Mouse (Mus musculus) forebrain, embryonic 12.5 days (tissue): ENCODE measurements around the gene Gm44973. TPM values are rescaled to one million over a fixed set of nuclear protein-coding genes. Genes with fewer than 3 reads are reported as not detected.
"Not testable (repeated sequence)": the region's sequence is repeated elsewhere in the genome, so short reads cannot be mapped to it uniquely, and the experiment has no call there.

ENCODE experiments used
- ATAC-seq: fragments of 200-750 bp; cut with Nextera tagmentation; 2 replicates; pipeline ENCODE4 v1.8.0; 2017; ENCODE audit warnings: moderate TSS enrichment; ENCODE audit not compliant: low FRiP score
- H3K27ac ChIP-seq: fragments of 300-500 bp; sonication (generic); 2 replicates; pipeline ENCODE4 v1.5.1; 2016; ENCODE audit warnings: mild to moderate bottlenecking
- H3K27me3 ChIP-seq: fragments of 300-500 bp; sonication (generic); 2 replicates; pipeline ENCODE4 v1.6.1; 2016; ENCODE audit warnings: mild to moderate bottlenecking
- H3K36me3 ChIP-seq: fragments of 300-500 bp; sonication (generic); replicated peaks from 2 replicates; pipeline ENCODE4 v1.6.1; 2016; ENCODE audit warnings: mild to moderate bottlenecking
- H3K4me1 ChIP-seq: fragments of 300-500 bp; sonication (generic); 2 replicates; pipeline ENCODE4 v1.6.1; 2016
- H3K4me2 ChIP-seq: fragments of 300-500 bp; sonication (generic); 2 replicates; pipeline ENCODE4 v1.6.1; 2016; ENCODE audit warnings: mild to moderate bottlenecking, moderate library complexity
- H3K4me3 ChIP-seq: fragments of 300-500 bp; sonication (generic); replicated peaks from 2 replicates; pipeline ENCODE4 v1.5.1; 2016; ENCODE audit warnings: mild to moderate bottlenecking
- H3K9ac ChIP-seq: fragments of 300-500 bp; sonication (generic); 2 replicates; pipeline ENCODE4 v1.6.1; 2016; ENCODE audit warnings: mild to moderate bottlenecking
- H3K9me3 ChIP-seq: fragments of 300-500 bp; sonication (generic); 2 replicates; pipeline ENCODE4 v1.6.1; 2016
- WGBS: fragments of 180-500 bp; shearing (Covaris S2); methylation state at CpG from one replicate; pipeline ENCODE4 v1.1.7; 2016; 5-methylcytosine and 5-hydroxymethylcytosine counted together
- polyA plus RNA-seq: library from polyadenylated mRNA; unstranded; fragments of >200 nt; fragmentation: Nextera tagmentation; extraction: Ambion mirVana; gene quantifications from 2 replicates; pipeline ENCODE4 v1.2.1, GENCODE M21; 2016

The Gm44973 gene
- polyA plus RNA-seq, 1 experiment from 2014 or later = 0.69 TPM

DNA sequence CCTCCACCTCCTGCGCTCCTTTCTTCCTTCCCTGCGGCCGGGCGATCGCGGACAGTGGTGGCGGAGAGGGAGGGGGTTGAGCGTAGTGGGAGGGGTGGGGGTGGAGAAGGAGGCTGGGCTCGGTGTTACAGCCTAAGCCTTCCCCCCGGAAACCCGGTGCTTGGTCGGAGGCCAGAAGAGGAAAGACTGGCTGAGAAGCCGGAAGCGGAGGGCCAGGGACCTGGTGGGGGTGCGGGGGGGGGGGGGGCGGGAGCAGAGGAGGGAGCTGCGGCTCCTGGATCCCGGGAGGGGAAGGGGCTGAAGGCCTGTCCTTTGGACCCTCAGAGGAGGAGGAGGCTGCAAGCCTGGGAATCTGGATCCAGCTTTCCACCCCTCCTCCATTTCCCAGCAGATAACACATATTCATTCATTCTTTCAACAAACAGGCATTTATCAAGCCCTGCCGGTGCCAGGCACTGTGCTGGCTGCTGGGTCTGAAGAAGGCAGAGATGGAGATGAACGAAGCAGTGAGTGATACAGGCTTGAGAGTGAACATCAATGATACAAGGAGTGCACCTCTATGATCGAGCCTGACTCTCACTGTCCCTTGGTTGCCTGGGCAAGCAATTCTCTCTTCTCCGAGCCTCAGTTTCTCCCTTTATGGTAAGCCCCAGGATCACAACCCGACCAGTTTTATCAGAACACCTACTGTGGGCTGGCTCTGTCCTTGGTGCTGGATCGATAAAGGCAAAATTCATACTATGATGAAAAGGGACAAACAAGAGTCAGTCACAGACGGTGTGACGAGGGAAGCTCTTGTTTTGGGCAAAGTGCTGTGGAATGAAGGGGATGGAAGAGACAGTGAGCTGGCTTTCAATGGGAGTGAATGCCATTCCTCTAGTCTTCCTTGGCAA is 19.0 kb upstream of the Gm44973 start, which contains the start of gene Zfp579:
Gene Zfp579, minus strand, starts transcription at position 156 of the 893 bp plus-strand sequence.
- peaks cover 36% of the 10 kb centered on the region for H3K4me1 ChIP-seq
- H3K4me2 ChIP-seq = peak within 1 kb of the TSS; percentile 82
- H3K27me3 ChIP-seq = peaks cover 25% of the 10 kb centered on the region
- ATAC-seq = peak; percentile 90
- peak within 1 kb of the TSS; percentile 79 for H3K27ac ChIP-seq
- peak within 1 kb of the TSS; percentile 68 for H3K4me3 ChIP-seq
- peaks cover 13% of the 10 kb centered on the region; the same call in 1 of the 2 replicates for H3K9me3 ChIP-seq
- H3K9ac ChIP-seq = peak within 1 kb of the TSS; percentile 90
- H3K36me3 ChIP-seq = peaks cover 30% of the 10 kb centered on the region
- 5% methylated on average over 22 of the region's 26 CpGs for WGBS

DNA sequence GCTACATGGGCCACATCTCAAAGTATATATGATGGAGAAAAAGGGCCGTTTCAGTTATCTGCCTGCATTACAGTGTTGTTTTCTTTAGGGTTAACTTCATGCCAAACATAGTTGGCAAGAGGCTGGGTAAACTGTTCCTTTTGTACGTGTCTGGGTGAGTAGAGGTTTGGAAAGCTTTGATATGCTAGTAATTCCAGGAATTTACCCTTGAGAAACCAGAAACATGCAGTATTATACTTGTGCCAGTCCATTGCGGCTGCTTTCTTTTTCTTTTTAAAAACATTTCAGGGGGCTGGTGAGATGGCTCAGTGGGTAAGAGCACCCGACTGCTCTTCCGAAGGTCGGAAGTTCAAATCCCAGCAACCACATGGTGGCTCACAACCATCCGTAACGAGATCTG is 18.4 kb upstream of the Gm44973 start:
- WGBS = 77% methylated on average over 8 of the region's 8 CpGs
- no peak for ATAC-seq
- Histone ChIP-seq H3K9ac (peak overlapping the region; percentile 90), H3K4me1 (peaks cover 36% of the 10 kb centered on the region), H3K9me3 (peaks cover 13% of the 10 kb centered on the region; the same call in 1 of the 2 replicates), H3K4me2 (peak overlapping the region; percentile 82), H3K4me3 (peak overlapping the region; percentile 68), H3K27me3 (peaks cover 25% of the 10 kb centered on the region), H3K27ac (no peak overlapping the region), H3K36me3 (peaks cover 24% of the 10 kb centered on the region)

DNA sequence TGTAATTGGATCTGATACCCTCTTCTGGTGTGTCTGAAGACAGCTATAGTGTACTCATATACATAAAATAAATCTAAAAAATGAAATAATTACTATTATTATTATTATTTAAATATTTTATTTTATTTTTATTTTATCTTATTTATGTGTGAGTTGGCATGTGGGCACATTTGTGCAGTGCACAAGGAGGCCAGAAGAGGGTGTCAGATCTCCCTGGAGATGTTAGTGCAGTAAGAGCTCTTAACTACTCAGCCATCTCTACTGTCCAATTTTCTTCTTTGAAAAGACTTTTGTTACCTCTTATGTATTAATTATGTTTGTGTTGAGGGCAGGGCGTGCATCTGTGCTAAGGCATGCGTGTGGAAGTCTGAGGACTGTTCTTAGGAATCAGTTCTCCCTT is 15.4 kb upstream of the Gm44973 start:
- no peaks in the 10 kb centered on the region for H3K9me3 ChIP-seq
- no peak for ATAC-seq
- no peak overlapping the region for H3K27ac ChIP-seq
- H3K27me3 ChIP-seq = peaks cover 3% of the 10 kb centered on the region; the same call in 1 of the 2 replicates
- no peak overlapping the region for H3K9ac ChIP-seq
- WGBS = 63% methylated on average over 2 of the region's 2 CpGs
- peaks cover 13% of the 10 kb centered on the region for H3K4me1 ChIP-seq
- H3K36me3 ChIP-seq = no peaks in the 10 kb centered on the region
- H3K4me2 ChIP-seq = no peak overlapping the region
- H3K4me3 ChIP-seq = no peak overlapping the region

DNA sequence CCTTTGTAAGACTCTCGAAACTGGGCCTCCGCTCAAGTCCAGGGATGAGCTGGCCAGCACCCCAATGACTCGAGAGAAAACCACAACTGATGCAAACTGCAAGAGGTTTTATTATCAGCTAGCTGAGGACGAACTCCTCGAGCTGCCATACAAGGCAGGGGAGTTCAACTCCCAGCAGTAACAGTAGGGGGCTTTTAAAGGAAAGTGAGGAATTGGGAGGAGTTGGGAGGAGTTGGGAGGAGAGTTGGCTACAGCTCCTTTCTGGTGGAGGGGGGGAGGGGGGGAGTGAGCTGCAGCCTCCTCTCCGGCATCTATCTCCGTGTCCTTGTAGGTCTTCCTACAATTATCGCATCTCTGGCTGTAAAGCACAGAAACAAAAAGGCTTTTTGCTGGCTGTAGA is 12.4 kb upstream of the Gm44973 start:
- H3K4me1 ChIP-seq, H3K9ac ChIP-seq, ATAC-seq, H3K4me2 ChIP-seq, H3K27ac ChIP-seq, H3K9me3 ChIP-seq, H3K27me3 ChIP-seq, H3K4me3 ChIP-seq: not testable (repeated sequence)
- WGBS = 72% methylated on average over 8 of the region's 8 CpGs
- H3K36me3 ChIP-seq = peaks cover 22% of the 10 kb centered on the region

DNA sequence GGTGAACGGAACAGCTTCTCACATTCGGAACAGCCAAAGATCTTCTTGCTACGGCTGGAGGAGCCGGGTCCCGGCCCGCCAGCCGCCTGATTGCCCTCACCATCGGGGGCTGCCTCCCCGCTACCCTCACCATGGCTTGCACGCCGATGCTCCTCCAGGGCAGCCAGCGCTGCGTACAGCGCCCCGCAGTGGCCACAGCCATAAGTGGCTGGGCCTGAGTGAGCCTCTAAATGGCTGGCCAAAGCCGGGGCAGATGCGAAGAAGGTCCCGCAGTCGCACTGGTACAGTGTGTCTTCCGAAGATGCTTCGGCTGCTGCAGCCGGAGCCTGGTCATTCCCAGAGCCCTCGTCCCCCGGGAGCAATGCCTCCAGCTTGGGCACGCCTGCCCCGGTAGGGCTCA is 7.1 kb upstream of the Gm44973 start:
- Histone ChIP-seq H3K4me1 (no peaks in the 10 kb centered on the region), H3K4me3 (no peak overlapping the region), H3K9ac (no peak overlapping the region), H3K27me3 (no peaks in the 10 kb centered on the region), H3K27ac (no peak overlapping the region), H3K9me3 (peaks cover 6% of the 10 kb centered on the region; the same call in 1 of the 2 replicates), H3K4me2 (no peak overlapping the region), H3K36me3 (peaks cover 75% of the 10 kb centered on the region)
- WGBS = 97% methylated on average over 26 of the region's 26 CpGs
- no peak for ATAC-seq

DNA sequence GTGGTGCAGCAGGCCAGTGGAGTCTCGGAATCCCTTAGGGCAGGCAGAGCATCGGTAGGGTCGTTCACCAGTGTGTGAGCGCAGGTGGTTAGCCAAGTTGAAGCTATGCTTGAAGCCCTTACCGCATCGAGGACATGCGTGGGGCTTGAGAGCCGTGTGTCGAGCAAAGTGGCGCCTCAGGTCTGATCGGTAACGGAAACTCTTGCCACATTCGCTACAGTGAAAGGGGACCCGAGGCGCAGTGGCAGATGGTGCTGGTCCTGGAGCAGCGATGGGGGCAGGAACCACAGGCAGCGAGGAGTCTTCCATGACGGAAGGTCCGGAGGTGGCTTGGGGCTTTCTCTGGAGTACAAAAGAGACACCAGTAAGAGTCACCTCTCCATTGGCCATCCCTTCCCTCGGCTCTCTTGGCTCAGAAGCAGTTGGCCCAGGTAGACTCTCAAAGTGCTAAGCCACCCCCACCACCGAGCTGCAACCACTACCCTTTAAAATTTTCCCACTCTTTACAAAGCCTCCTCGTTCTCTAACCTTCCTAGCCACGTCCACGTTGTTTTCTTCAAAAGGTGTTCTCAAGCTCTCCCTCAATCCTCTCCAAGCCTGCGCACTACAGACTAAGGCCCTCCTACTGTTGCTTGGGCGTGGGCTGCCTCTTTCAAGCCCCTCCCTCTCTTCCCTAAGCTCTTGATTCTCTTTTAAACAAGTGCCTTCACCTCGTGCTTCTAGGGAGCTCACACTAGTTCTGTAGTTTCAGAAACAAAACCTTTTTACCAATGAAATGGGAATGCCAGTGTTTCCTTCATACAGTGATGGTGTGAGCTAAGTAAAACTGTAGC is 2.4 kb upstream of the Gm44973 start:
- WGBS = 90% methylated on average over 27 of the region's 27 CpGs
- H3K9ac ChIP-seq = no peak overlapping the region
- 0 out of 2 replicates have a peak overlapping the region, but pooled peaks have one; percentile 60 for H3K4me2 ChIP-seq
- peaks cover 6% of the 10 kb centered on the region; the same call in 1 of the 2 replicates for H3K9me3 ChIP-seq
- no peak for ATAC-seq
- no peak overlapping the region for H3K4me3 ChIP-seq
- no peaks in the 10 kb centered on the region for H3K27me3 ChIP-seq
- no peak overlapping the region for H3K27ac ChIP-seq
- H3K4me1 ChIP-seq = peaks cover 6% of the 10 kb centered on the region
- peaks cover 59% of the 10 kb centered on the region for H3K36me3 ChIP-seq

DNA sequence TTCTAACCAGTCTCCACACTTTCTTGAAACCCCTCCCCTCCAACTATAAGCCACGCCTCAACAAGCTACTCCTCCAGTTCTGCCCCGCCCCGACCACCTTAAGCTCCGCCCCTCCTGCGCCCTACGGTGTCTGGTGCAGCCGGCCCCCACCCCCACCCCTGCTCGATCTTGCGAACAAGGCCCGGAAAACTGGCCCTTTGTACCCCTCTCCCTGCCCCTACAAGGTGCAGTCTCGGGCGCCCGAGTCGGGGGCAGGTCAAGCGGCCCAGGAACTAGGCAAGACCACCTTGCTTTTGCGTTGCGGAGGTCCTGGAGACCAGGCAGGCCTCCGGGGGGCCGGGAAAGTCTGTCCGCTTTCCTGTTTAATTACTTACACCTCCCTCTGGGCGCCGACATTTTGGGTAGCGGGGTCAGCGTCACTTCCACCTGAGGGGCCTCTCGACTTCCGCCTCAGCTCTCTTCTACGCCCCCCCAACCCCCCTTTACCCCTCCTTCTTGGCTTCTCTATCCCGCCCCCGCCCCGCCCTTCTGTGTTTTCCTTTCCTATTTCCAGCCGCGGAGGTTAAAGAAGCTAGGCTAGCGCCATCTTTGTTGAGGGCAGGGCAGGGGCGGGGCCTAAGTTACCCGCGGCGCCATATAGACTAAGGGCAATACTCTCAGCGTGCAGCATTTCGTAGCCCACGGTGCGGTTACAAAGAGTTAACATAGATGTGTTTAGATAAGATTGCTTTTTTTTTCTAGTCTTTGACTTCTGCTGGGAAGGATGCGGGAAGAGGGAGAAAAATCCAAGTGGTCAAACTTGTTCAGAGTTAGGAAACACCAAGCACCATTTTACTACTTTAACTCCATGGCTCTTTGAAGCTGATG is 812 bp upstream of the Gm44973 start, which contains the start of the genes Zfp524 and Fiz1:
Gene Zfp524, plus strand, starts transcription at position 165 of the 867 bp plus-strand sequence.
Gene Fiz1, minus strand, starts transcription at position 447 of the 867 bp plus-strand sequence.
- Histone ChIP-seq H3K4me3 (peak within 1 kb of the TSS; percentile 71), H3K27ac (peak within 1 kb of the TSS; percentile 99), H3K4me2 (peak within 1 kb of the TSS; percentile 60), H3K4me1 (peaks cover 7% of the 10 kb centered on the region), H3K9me3 (no peaks in the 10 kb centered on the region), H3K9ac (peak within 1 kb of the TSS; percentile 84), H3K27me3 (no peaks in the 10 kb centered on the region), H3K36me3 (peaks cover 43% of the 10 kb centered on the region)
- peak; percentile 84 for ATAC-seq
- WGBS = under 1% methylated on average over 41 of the region's 42 CpGs

DNA sequence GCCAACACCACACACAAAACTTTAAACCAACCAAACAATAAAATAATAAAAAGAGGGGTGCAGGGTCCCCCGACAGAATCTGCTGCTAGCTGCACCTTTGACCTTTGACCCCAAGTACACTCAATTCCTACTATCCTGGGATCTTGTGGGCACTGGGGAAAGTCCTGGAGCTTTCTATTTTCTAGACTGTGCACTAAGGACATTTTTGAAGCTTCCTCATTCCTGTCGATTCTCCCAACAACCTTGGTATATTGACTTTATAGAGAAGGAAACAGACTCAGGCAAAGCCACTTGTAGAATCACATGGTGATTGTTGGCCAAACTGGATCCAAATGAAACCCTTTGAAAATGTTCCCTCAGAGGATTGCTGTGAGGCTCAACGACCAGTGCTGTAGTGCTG is 761 bp downstream of the Gm44973 start:
- H3K9ac ChIP-seq = peak overlapping the region; percentile 84
- H3K4me1 ChIP-seq = peaks cover 12% of the 10 kb centered on the region
- peak overlapping the region; percentile 60 for H3K4me2 ChIP-seq
- no peaks in the 10 kb centered on the region for H3K9me3 ChIP-seq
- H3K27me3 ChIP-seq = no peaks in the 10 kb centered on the region
- 60% methylated on average over 3 of the region's 3 CpGs for WGBS
- peak overlapping the region; percentile 99 for H3K27ac ChIP-seq
- H3K36me3 ChIP-seq = peaks cover 27% of the 10 kb centered on the region
- peak overlapping the region; percentile 71 for H3K4me3 ChIP-seq
- ATAC-seq = no peak

DNA sequence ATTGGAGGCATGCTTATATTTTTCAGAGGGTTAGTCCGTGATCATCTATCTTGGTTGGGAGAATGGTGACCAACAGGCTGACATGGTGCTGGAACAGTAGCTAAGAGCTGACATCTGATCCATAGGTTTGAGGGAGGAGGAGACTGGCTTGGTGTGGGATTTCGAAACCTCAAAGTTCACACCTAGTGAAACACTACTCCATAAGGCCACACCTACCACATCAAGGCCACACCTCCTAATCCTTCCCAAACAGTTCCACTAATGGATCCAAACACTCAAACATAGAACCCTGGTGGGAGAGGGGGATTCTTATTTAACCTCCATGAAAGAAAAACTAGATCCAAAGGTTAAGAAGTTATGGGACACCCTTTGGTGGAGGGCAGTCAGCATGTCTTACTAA is 1.6 kb downstream of the Gm44973 start:
- Histone ChIP-seq H3K4me2 (no peak overlapping the region), H3K27me3 (no peaks in the 10 kb centered on the region), H3K4me3 (no peak overlapping the region), H3K9ac (no peak overlapping the region), H3K9me3 (no peaks in the 10 kb centered on the region), H3K27ac (no peak overlapping the region), H3K4me1 (peaks cover 19% of the 10 kb centered on the region), H3K36me3 (peaks cover 20% of the 10 kb centered on the region)
- no peak for ATAC-seq
- 97% methylated on average over 2 of the region's 2 CpGs for WGBS

DNA sequence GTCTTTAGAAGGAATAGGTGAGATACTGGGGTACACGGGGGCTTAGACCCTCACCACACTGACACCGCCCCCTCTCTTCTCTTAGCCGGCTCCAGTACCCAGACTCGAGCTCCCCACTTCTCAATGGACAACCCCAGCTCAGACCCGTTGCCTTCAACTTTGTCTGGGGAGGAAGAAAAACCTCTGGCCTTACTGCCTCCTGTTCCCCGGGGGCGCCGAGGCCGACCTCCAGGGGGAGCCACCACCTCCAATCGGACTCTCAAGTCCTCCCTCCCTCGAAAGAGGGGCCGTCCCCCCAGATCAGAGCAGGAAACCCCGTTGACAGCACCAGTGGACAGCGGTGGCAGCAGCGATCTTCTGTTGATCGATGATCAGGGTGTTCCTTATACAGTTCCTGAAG is 2.1 kb downstream of the Gm44973 start:
- Histone ChIP-seq H3K4me3 (no peak overlapping the region), H3K36me3 (peaks cover 20% of the 10 kb centered on the region), H3K27ac (no peak overlapping the region), H3K4me2 (no peak overlapping the region), H3K4me1 (peaks cover 19% of the 10 kb centered on the region), H3K9ac (no peak overlapping the region), H3K27me3 (no peaks in the 10 kb centered on the region), H3K9me3 (no peaks in the 10 kb centered on the region)
- 89% methylated on average over 16 of the region's 16 CpGs for WGBS
- ATAC-seq = no peak

DNA sequence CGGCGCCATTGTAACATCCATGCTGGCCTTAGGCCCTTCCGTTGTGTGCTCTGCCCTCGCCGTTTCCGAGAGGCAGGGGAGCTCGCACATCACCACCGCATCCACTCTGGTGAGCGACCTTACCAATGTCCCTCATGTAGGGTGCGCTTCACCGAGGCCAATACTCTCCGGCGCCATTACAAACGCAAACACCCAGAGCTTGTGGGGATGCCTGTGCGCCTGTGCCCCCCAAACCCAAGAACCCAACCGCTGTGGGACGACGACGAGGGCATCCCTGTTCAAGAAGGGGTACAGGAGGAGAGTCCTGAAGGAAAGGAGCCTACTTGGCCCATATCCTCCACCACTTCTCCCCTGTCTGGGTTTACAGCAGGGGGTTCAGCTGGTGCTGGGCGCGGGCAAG is 2.6 kb downstream of the Gm44973 start:
- peaks cover 22% of the 10 kb centered on the region for H3K4me1 ChIP-seq
- ATAC-seq = no peak
- H3K27me3 ChIP-seq = no peaks in the 10 kb centered on the region
- WGBS = 97% methylated on average over 21 of the region's 21 CpGs
- H3K9me3 ChIP-seq = no peaks in the 10 kb centered on the region
- H3K36me3 ChIP-seq = peaks cover 20% of the 10 kb centered on the region
- H3K4me3 ChIP-seq = no peak overlapping the region
- H3K27ac ChIP-seq = no peak overlapping the region
- no peak overlapping the region for H3K4me2 ChIP-seq
- H3K9ac ChIP-seq = no peak overlapping the region
